Comparison of ENCODE assay signal across 9 mouse cellular contexts in the genomic region with DNA sequence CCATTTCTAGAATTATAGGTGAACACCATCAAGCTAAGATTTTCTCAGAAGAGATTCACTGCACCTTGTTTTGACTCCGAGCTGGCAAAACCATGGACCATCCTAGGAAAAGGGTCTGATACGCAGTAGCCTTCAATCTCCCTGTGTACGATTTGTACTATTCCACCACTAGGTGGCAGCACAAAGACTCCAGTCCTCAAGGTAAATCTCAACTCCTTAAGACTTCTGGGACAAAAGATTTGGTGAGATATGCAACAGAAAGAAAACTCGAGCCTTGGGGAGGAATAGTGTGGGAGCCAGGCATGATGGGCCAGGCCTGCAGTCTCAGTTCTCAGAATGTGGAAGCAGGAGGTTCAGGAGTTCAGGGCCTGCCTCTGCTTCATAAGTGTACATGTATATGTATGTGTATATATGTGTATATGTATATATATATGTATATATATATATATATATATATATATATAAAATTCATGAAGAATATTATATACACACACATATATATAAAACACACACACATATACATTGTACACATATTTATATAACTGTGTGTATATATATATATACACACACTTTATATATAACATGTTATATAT.
A peak's percentile ranks its signal among the peaks of the same experiment; 100 is the strongest.
DNase-seq lines count a peak whose midpoint lies in the region; ATAC-seq and TF ChIP-seq lines count a peak whose summit lies in the region.
"Had no signal": no experiment of that assay in that cellular context is flagged by ENCODE, and none has a peak within 500 bp of the region (broad histone marks: within the 10 kb centered on the region; RNA-seq: fewer than 3 reads in every experiment).

No protein-coding gene starts in this region.

- DNase-seq in hindbrain, embryonic 11.5 days (ENCODE audit: low spot score): peak; percentile 73
- DNase-seq in Patski (ENCODE audit: low read depth, low spot score): no peak
- peak; percentile 30 to 51 for DNase-seq in cerebellum, postnatal 25 days
- peak; percentile 51 to 70 for DNase-seq in heart, postnatal 10 days
- DNase-seq in layer of hippocampus, adult 2 months (ENCODE audit: low spot score in 2 of 2): peak; percentile 23 to 41
- DNase-seq in lung, postnatal 36 days: peak; percentile 67
- DNase-seq in thymus, postnatal 4 days: peak; percentile 13

- no peaks in the 10 kb centered on the region for H3K9me3 ChIP-seq in hindbrain, embryonic 11.5 days (ENCODE audit: control insufficient read depth, low read length)
- no peaks in the 10 kb centered on the region for H3K9me3 ChIP-seq in hindbrain, embryonic 13.5 days
- H3K9me3 ChIP-seq: limb, embryonic 15.5 days had no signal

- intact Hi-C loops in heart, postnatal 10 days (cut with DNase I): loop anchor here (5.0 to 10.0 kb wide), 4 partner anchors 277 to 1367 kb away; no protein-coding TSS in a partner anchor

- H3K4me1 ChIP-seq in hindbrain, embryonic 11.5 days (replicated peaks; ENCODE audit: control insufficient read depth, insufficient read depth, low read length): no peaks in the 10 kb centered on the region
- no peaks in the 10 kb centered on the region for H3K4me1 ChIP-seq in hindbrain, embryonic 13.5 days (replicated peaks)
- H3K4me1 ChIP-seq: limb, embryonic 15.5 days had no signal

- WGBS in hindbrain, embryonic 11.5 days: 45% methylated on average over 4 of the region's 4 CpGs
- 46% methylated on average over 4 of the region's 4 CpGs for WGBS in hindbrain, embryonic 13.5 days

- H3K36me3 ChIP-seq in hindbrain, embryonic 11.5 days (ENCODE audit: control insufficient read depth, insufficient read depth, low read length): no peaks in the 10 kb centered on the region
- H3K36me3 ChIP-seq in hindbrain, embryonic 13.5 days: no peaks in the 10 kb centered on the region
- H3K36me3 ChIP-seq: limb, embryonic 15.5 days had no signal

- POLR2A ChIA-PET in Patski (lab: Charles Lee): no interaction called here

- H3K4me3 ChIP-seq in hindbrain, embryonic 11.5 days (ENCODE audit: low read depth, low read length): no peak overlapping the region
- H3K4me3 ChIP-seq in hindbrain, embryonic 13.5 days: no peak overlapping the region
- H3K4me3 ChIP-seq in layer of hippocampus, adult 2 months: no peak overlapping the region
- H3K4me3 ChIP-seq: limb, embryonic 15.5 days had no signal

- peak; percentile 78 for TF ChIP-seq CTCF in Patski (IDR thresholded peaks at IDR 0.05)
- peak; percentile 87 for TF ChIP-seq CTCF in layer of hippocampus, adult 2 months (conservative IDR thresholded peaks at IDR 0.05)

- H3K4me2 ChIP-seq in hindbrain, embryonic 11.5 days (replicated peaks; ENCODE audit: low read depth, low read length): no peak overlapping the region
- H3K4me2 ChIP-seq in hindbrain, embryonic 13.5 days: no peak overlapping the region
- H3K4me2 ChIP-seq: limb, embryonic 15.5 days had no signal

- no peak overlapping the region for H3K9ac ChIP-seq in hindbrain, embryonic 11.5 days (ENCODE audit: low read depth, low read length)
- H3K9ac ChIP-seq in hindbrain, embryonic 13.5 days: no peak overlapping the region
- H3K9ac ChIP-seq: limb, embryonic 15.5 days had no signal

- peak; percentile 51; the same call in 1 of the 2 replicates for ATAC-seq in hindbrain, embryonic 11.5 days (ENCODE audit: low FRiP score)
- ATAC-seq in hindbrain, embryonic 13.5 days (ENCODE audit: low FRiP score): no peak
- peak; percentile 71 for ATAC-seq in Patski

- no peaks in the 10 kb centered on the region for H3K27me3 ChIP-seq in hindbrain, embryonic 11.5 days (ENCODE audit: control insufficient read depth, insufficient read depth, low read length)
- no peaks in the 10 kb centered on the region for H3K27me3 ChIP-seq in hindbrain, embryonic 13.5 days
- peaks cover 12% of the 10 kb centered on the region for H3K27me3 ChIP-seq in Patski
- H3K27me3 ChIP-seq: limb, embryonic 15.5 days had no signal

- H3K27ac ChIP-seq in hindbrain, embryonic 11.5 days (ENCODE audit: low read depth, low read length): no peak overlapping the region
- no peak overlapping the region for H3K27ac ChIP-seq in hindbrain, embryonic 13.5 days
- no peak overlapping the region for H3K27ac ChIP-seq in layer of hippocampus, adult 2 months
- H3K27ac ChIP-seq: limb, embryonic 15.5 days had no signal

- in situ Hi-C loops in Patski (cut with MboI; ENCODE audit: low pct_unique_long_range_greater_than_20kb): no loop called here

- CTCF ChIA-PET in Patski (lab: Charles Lee): interaction anchor here (0.7 kb wide), 1 partner anchor 37 kb away, joined by 3 read pairs; no protein-coding TSS in a partner anchor
